Mouse (Mus musculus) splenic B cell, adult 2 months (primary cell): ENCODE measurements at regions not wholly inside any gene's neighbourhood (a gene's known extent, or its start where the extent isn't known, plus 50 kb on each side); places are given as distances from the start of the nearest gene placed in this dataset.

Experiments used
- DNase-seq: peaks from one replicate; pipeline ENCODE4 v3.0.0-alpha.2; 2011; ENCODE audit warnings: low read depth, low spot score
- H3K27me3 ChIP-seq: 2 replicates; pipeline ENCODE4 v1.6.1; 2012; ENCODE audit warnings: mild to moderate bottlenecking, low read length, moderate library complexity, mixed read lengths; ENCODE audit not compliant: control insufficient read depth, poor library complexity, insufficient read depth, severe bottlenecking
- H3K36me3 ChIP-seq: 2 replicates; pipeline ENCODE4 v1.6.1; 2012; ENCODE audit warnings: mild to moderate bottlenecking, low read length, moderate library complexity, mixed read lengths; ENCODE audit not compliant: control insufficient read depth, poor library complexity, insufficient read depth, severe bottlenecking

DNA sequence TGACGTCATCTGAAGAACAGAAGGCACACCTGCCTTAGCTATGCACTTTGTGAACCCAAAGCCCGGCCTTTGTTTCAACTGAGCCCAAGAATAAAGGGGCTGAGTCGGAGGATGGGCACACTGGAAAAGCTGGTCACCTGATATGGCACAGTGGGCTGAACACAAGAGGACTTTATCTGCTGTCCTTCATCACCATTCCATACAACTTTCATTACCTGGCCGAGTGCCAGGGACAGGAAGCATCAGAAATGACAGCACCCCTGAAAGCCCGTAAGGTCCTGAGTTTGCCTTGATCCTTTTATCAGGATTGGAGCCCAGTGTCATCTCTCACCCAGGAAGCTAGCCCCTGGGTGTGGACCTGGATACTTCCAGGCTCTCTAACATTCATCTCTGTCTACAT, 126.1 kb upstream of the Arntl start:
- no peaks in the 10 kb centered on the region for H3K27me3 ChIP-seq
- no peak for DNase-seq
- no peaks in the 10 kb centered on the region for H3K36me3 ChIP-seq

DNA sequence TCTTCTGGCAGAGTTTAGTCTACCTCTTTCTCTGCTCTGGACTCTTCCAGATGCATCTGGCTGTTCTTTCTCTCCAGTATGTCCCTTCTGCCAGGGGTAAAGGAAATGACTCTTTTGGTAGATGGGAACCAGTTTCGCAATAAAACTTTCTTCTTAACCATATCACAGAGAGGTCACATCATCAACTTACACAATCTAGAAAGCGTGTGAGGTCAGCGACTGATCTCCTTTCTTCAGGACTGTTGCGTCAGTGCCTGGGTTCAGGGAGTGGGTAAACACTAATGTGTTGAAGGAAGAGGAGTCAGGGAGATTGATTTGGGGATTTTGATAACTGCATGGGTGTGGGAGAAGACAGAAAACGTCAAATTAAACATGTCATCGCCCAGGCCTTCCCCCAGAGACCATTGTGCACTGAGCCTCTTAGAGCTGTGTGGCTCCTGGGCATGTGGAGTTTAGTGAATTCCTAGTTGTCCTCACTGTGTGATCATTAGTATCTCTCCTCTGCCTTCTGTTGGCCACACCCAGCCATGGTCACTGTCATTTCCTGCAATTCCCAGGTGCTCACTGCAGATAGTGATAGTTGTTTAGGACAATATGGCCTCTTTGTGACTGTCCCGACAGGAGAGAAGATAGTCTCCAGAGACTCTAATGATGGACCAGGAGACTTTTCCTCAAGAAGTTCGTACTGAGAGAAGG, 122.2 kb upstream of the Arntl start:
- Histone ChIP-seq H3K27me3 (no peaks in the 10 kb centered on the region), H3K36me3 (no peaks in the 10 kb centered on the region)
- no peak for DNase-seq

DNA sequence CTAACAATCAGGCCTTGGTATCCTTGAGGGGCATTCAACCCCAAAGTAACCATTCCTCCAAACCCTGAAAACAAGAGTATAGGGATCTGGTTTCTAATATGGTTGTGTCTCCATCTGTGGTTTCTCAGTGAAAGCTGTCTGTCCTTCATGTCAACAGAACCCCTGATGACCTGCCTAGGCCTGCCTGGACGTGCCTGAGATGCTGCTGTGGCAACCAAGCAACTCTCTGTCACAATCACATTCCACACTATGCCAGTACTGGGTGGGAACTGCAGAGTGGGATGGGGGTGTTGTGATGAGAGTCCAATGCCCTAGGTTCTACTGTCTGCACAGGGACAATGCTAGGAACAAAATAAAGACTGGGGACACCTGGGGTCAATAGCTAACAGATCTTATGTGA, 121.1 kb upstream of the Arntl start:
- DNase-seq, result no peak
- no peaks in the 10 kb centered on the region for H3K36me3 ChIP-seq

DNA sequence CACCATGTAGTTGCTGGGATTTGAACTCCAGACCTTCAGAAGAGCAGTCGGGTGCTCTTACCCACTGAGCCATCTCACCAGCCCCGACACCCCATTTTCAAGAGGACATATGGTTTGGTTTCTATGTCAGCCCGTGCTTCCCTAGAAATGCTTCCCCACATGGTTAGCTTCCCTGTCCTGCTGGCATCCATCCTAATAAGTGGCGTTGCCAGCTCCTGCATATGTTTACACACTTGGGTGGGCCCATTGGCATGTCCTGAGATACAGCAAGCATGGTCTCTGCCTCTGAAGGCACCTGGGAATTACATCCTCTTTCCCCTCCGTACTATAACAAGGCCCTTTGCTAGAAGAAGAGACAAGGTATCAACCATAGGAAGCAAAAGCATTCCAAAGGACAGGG, 119.6 kb upstream of the Arntl start:
- no peaks in the 10 kb centered on the region for H3K36me3 ChIP-seq
- DNase-seq, result no peak
- H3K27me3 ChIP-seq, result no peaks in the 10 kb centered on the region

More for the DNA sequence above, 121.1 kb upstream of the Arntl start:
- H3K27me3 ChIP-seq, result no peaks in the 10 kb centered on the region

DNA sequence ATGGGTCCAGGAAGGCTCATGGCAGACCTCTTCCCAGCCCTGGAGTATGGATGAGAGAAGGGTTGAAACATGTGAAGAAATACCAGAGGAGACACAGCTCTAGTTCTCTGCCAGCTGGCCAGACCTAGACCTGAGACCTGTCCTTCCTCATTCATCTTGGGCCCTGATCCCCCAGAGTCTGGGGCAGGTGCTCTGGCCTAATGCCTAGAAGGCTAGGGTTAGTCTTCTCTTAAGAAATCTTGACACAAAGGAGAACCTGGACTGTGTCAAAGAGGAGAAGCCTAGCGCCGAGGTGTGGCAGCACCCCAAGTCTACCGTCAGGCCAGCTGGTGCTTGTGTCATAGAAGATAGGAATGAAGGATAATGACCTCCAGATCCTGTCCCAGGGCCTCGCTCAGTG, 118.2 kb upstream of the Arntl start:
- no peaks in the 10 kb centered on the region for H3K27me3 ChIP-seq
- no peaks in the 10 kb centered on the region for H3K36me3 ChIP-seq
- DNase-seq, result no peak

DNA sequence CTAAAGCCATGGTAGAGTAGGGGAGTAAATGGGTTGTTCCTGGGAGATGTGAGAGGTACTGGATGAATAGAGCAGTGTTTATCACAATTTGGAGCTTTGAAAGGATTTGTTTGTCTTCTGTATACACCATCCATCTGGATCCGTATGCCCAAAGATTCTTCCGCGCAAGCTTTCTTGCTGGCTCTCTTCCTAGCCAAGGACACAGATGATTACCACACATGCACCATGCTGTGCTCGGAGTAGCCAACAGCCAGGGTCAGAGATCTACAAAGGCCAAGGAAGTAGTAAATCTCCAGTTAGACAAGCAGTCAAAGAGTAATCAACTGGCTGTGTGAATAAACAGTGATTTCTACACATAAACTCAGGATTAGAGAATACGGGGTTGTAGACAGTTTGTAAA, 113.3 kb upstream of the Arntl start:
- Histone ChIP-seq H3K27me3 (no peaks in the 10 kb centered on the region), H3K36me3 (no peaks in the 10 kb centered on the region)
- no peak for DNase-seq

DNA sequence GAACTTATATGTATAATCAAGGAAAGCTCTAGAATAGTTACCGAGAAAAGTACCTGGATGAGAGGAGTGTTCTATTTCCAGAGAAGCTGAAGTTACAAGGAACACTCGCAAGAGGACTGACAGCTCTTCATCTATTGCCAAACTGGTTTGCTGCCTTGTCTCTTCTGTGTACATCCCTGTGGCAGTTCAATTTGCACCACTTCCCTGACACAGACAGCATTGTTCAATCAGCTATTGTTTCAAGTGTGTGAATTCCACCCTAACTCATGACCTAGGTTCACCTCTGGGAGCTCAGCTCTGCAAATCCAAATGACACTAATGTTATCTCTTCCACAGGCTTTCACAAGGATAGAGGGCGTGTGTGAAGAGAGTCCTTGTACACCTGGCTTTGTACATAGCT, 112.2 kb upstream of the Arntl start:
- DNase-seq, result no peak
- H3K27me3 ChIP-seq, result no peaks in the 10 kb centered on the region

DNA sequence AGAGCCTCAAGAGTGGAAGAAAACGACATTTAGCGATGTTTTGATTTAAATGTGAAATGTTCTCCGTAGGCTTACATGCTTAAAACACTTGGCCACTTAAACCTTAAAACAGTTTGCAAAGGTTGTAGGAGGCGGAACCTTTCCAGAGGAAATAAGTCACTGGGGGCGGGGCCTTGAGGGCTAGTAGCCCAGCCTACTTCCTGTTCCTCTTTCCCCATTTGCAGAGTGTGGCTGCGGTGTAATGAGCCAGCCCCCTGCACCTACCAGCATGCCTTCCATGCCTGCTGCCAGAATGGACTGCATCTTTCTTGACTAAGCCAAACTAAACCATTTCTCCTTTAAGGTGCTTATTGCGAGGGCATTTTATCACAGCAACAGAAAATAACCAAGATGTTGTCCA, 103.0 kb upstream of the Arntl start:
- DNase-seq, result peak; percentile 14
- Histone ChIP-seq H3K36me3 (no peaks in the 10 kb centered on the region), H3K27me3 (no peaks in the 10 kb centered on the region)

More for the DNA sequence above, 112.2 kb upstream of the Arntl start:
- no peaks in the 10 kb centered on the region for H3K36me3 ChIP-seq

DNA sequence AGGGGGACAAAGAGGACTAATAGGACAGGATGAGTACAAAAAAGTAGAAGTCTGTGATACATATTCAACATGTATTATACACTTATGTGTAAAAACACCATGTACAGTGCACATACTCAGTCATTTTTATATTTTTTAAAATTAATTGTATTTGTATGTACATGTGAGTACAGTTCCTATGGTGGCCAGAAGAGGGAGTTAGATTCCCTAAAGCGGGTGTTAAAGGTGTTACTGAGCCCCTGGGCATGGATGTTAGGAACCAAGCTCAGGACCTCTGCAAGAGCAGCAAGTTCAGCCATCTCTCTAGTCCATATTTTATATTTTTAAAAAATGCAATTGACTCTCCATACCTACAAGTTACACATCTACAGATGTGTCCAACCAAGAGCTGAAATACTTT, 101.9 kb upstream of the Arntl start:
- Histone ChIP-seq H3K27me3 (no peaks in the 10 kb centered on the region), H3K36me3 (no peaks in the 10 kb centered on the region)
- no peak for DNase-seq

DNA sequence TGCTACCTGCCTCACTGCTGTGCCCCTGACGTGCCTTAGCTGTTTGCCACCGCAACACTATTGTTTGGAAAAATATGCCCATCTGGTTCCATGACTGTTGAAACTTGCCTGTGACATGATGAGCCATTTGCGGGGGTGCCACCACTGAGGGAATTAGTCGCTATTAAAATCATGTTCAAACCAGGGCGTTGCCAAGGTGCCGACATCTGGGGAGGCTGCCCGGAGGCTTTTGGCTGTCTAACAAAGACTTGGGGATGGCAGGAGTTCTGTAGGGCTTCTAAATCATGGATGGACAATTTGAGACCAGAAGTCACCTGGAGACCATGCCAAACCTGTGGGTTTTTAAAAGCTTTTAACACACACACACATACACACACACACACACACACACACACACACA, 100.5 kb upstream of the Arntl start:
- Histone ChIP-seq H3K27me3 (no peaks in the 10 kb centered on the region), H3K36me3 (no peaks in the 10 kb centered on the region)
- no peak for DNase-seq

DNA sequence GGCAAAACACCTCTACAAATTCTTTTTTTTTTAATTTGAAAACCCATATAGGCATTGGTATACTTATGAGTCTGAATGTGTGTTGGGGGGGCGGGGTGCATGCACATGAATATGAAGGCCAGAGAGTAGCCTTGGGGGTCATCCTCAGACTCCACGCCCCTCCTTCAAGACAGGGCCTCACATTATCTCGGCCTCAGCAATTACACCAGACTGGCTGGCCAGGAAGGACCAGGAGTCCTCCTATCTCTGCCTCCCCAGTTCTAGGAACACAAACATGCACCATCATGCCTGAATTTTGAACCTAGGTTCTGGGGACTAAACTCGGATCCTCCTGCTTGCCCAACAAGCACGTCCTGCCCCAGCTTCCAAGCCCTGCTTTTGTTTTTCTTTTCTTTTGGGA, 99.3 kb upstream of the Arntl start:
- no peaks in the 10 kb centered on the region for H3K27me3 ChIP-seq
- H3K36me3 ChIP-seq, result no peaks in the 10 kb centered on the region
- no peak for DNase-seq

DNA sequence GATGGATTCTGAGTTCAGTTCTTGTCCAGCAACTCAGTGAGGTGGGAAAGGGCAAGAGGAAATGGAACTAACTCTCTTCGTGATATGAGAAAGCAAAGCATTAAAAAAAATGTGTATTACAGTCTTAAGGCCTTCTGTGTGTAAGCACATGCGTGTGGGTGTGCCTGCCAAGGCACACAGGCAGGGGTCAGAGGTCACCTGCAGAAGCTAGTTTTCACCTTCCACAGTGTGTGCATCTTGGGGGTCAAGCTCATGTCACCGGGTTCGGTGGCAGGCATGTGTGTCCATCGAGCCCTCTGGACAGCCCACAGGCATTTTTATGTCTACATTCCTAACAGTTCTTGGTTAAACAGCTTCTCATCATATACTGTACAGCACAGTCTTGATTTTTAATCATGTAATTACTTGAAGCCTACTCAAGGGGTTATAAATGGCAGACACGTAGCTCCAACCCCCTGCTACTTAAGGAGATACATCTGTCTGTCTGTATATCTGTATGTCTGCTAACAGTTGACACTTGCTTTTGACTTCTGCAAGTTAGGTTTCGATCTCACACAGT, 98.7 kb upstream of the Arntl start:
- no peaks in the 10 kb centered on the region for H3K27me3 ChIP-seq
- DNase-seq, result no peak
- H3K36me3 ChIP-seq, result no peaks in the 10 kb centered on the region

DNA sequence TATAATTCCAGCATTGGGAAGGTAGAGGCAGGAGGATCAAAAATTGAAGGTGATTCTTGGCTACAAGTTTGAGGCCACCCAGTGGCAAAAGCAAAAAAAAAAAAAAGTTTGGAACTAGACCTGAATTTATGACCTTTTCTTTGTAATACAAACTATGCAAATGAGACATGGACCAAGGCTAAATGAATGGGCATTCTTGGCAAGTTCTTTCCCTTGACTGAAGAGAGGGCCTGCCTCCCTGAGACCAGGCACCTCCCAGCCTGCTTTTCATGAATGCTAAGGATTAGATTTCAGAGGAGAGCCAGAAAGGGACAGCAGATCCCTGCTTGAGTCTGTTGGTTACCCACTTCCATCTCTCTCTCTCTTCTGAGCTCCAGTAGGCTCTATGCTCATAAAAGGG, 97.8 kb upstream of the Arntl start:
- Histone ChIP-seq H3K36me3 (no peaks in the 10 kb centered on the region), H3K27me3 (no peaks in the 10 kb centered on the region)
- DNase-seq, result no peak

DNA sequence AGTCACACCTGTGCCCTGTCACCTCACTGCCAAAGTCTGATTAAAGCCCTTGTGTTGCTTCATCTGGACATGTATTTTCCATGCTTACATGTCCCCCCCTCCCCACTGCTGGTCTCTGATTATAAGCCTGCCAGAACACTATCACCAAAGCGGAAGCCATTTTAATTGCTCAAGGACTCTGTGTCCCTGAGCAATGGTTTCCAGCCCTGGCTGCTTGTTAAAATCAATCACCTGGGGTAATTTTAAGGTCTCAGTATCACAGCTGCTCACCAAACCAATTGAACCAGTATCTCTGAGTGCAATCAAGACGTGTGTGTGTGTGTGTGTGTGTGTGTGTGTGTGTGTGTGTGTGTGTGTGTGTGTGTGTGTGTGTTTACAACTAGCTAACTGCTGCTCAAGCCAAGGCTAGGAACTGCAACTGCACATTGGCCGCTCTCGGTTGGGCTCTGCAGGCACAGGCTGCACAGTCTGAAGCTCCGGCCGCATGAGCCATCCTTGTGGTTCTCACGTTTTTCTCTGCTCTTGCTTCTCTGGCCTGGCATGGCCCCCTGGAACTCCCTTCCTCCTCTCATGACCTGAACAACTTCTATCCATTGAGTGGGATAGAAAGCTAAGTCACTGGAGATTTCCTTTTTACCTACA, 96.3 kb upstream of the Arntl start:
- no peaks in the 10 kb centered on the region for H3K27me3 ChIP-seq
- no peak for DNase-seq
- no peaks in the 10 kb centered on the region for H3K36me3 ChIP-seq

DNA sequence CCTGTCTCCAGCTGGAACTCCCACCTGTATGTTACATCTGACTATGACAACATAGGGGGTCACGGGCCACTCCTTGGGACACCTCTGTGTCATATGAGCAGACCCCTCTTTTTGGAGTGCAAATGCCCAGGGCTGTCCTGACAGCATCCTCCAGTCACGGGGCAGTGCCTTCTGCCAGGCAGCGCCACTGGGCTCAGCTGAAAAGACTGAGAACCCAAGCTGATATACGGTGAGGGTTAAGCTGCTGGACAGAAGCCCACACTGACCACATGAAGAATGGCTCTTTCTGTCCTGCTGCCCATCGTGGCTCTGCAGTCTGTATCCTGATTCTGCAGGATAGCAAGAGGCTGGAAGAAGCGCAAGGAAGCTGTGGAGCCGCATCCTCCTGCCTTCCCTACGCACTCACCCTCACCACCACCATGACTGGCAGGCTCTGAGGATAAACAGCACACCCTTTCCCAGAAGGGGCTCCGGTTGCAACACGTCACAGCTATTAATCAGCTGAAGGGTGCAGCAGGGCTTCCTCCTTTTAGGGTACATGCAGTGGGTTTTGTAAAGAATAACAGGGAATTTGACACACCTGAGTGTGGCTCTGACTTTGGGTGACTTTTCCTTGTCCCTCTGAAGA, 93.9 kb upstream of the Arntl start:
- Histone ChIP-seq H3K36me3 (no peaks in the 10 kb centered on the region), H3K27me3 (no peaks in the 10 kb centered on the region)
- DNase-seq, result no peak
